Mouse (Mus musculus): ENCODE measurements around the gene Krtap3-1. TPM values are rescaled to one million over a fixed set of nuclear protein-coding genes. Genes with fewer than 3 reads are reported as not detected.
"Not testable (repeated sequence)": the region's sequence is repeated elsewhere in the genome, so short reads cannot be mapped to it uniquely, and the experiment has no call there.

Gene Krtap3-1
- total RNA-seq (2021), result not detected

DNA sequence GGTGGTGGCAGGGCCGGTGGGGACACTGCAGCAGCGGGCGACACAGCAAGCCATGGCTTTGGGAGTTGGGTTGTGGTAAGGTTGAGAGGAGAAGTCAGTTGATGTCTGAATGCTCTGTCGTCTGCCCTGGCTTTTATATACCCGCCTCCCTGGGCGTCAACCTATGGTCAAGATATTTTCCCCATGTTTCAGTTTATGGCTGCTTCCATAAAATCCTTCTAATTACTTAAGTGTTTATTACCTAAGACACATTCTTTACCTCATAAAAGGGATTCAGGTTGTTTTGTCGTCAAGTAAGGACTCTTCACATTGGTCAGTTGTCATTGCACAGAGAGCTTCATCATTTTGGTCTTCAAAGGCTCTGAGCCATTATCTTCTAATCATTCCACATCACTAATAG lies at the start of gene Krtap3-1:
Gene Krtap3-1 (minus strand): TSS at position 101 of the 400 bp plus-strand sequence.
- no peak for DNase-seq

GRCm38 (mm10) chr11:99614796-99615363 lies 48.5 kb upstream of the Krtap3-1 start, which contains the start of gene Krtap2-4:
Krtap2-4 (minus strand) TSS chr11:99614846.
- DNase-seq, result no peak

GRCm38 (mm10) chr11:99610089-99610488 lies 43.7 kb upstream of the Krtap3-1 start, which contains the start of gene Gm11937:
Gm11937 (minus strand) TSS chr11:99610189.
- DNase-seq, result not testable (repeated sequence)

GRCm38 (mm10) chr11:99609126-99609525 lies 42.7 kb upstream of the Krtap3-1 start:
- DNase-seq, result peak; percentile 32 to 37

DNA sequence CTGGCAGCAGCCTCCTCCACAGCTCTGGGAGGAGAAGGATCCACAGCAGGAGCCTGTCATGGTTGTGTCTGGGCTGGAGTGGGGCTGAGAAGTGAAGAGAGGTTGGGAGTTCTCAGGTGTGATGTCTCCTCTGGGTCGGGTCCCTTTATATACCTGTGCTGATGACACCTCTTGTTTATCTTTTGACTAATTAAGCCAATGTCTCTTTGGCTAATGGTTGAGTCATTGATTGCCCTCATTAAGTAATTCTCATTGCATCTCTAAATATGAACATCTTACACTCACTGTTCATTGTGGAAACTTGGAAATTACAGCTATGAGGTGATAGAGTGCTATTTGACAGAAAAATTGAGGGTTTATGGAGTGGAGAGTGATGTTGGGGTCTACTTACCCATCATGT lies 36.8 kb upstream of the Krtap3-1 start, which contains the start of gene Gm11938:
Gene Gm11938 (minus strand): TSS at position 101 of the 400 bp plus-strand sequence.
- DNase-seq, result not testable (repeated sequence)

- not testable (repeated sequence) for DNase-seq
Measured at GRCm38 (mm10) chr11:99597742-99598141, 31.3 kb upstream of the Krtap3-1 start, which contains the start of gene Krtap9-3. Krtap9-3 (minus strand) TSS chr11:99598105.

DNA sequence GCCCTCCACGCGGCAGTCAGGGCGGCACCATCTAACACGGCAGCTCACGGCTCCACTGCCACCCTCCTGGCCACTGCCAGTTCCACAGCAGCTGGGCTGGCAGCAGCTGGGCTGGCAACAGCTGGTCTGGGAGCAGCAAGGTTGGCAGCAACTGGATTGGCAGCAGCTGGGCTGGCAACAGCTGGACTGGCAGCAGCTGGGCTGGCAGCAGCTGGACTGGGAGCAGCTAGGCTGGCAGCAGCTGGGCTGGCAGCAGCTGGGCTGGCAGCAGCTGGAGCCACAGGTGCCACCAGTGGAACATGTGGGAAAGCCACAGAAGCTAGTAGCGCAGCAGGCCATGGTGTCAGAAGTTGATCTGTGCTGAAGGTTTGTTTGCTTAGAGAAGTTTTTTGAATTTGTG lies 24.6 kb upstream of the Krtap3-1 start, which contains the start of gene Krtap1-3:
Gene Krtap1-3 (minus strand): TSS at position 359 of the 400 bp plus-strand sequence.
- DNase-seq, result no peak

- peak; percentile 41 to 49 for DNase-seq
Measured at GRCm38 (mm10) chr11:99585096-99585495, 18.7 kb upstream of the Krtap3-1 start.

DNA sequence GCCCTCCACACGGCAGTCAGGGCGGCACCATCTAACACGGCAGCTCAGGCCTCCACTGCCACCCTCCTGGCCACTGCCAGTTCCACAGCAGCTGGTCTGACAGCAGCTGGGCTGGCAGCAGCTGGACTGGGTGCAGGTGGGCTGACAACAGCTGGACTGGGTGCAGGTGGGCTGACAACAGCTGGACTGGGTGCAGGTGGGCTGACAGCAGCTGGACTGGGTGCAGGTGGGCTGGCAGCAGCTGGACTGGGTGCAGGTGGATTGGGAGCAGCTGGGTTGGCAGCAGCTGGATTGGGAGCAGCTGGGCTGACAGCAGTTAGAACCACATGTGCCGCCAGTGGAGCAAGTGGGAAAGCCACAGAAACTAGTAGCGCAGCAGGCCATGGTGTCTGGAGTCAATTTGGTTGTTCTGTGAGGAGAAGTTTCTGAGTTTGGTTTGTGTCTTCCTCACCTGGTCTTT lies 16.8 kb upstream of the Krtap3-1 start, which contains the start of gene Krtap1-4:
Gene Krtap1-4 (minus strand): TSS at position 410 of the 460 bp plus-strand sequence.
- DNase-seq, result no peak

DNA sequence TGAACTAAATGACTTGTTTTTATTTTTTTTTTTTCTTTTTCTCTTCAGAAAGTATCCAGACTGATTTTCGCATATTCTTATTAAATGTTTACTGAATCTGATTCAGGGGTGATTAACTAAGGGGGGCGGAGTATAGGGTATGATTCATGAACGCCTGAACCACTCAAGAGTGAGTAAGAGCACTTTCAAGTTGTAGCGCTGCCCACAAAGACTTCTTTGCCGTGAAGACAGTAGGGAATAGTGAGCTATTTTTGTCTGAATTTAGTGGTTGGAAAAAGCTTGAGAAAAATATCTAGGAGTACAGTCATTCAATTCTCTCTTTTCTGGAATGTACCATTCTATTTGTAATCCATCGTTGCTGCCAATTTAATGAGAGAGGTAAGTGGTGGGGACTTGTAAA lies 15.1 kb upstream of the Krtap3-1 start:
- DNase-seq, result no peak

GRCm38 (mm10) chr11:99581051-99581450 lies 14.6 kb upstream of the Krtap3-1 start:
- no peak for DNase-seq

- DNase-seq, result no peak
Measured at GRCm38 (mm10) chr11:99580636-99581035, 14.2 kb upstream of the Krtap3-1 start, which contains the start of gene Krtap1-5. Krtap1-5 (minus strand) TSS chr11:99581016.

- DNase-seq, result peak; percentile 50 to 63
Measured at GRCm38 (mm10) chr11:99574106-99574505, 7.7 kb upstream of the Krtap3-1 start.

DNA sequence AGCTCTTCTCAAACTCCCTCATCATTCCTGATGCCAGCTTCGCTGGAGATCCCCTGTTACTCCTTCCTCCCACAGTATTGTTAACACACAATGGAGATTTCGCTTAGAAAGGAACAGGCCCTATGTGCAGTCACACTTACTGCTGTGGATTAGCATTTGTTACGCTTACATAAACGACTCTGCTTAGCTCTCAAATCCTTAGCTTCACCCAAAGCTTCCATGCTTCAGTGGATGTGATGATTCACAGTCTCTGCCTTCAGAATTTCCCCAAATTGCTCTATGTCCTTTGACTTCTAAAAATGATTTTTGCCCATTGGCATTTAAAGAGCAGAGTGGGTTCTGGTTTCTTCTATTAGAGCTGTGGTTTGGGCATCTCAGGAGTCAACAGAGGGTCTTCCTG lies 6.7 kb upstream of the Krtap3-1 start:
- no peak for DNase-seq

DNA sequence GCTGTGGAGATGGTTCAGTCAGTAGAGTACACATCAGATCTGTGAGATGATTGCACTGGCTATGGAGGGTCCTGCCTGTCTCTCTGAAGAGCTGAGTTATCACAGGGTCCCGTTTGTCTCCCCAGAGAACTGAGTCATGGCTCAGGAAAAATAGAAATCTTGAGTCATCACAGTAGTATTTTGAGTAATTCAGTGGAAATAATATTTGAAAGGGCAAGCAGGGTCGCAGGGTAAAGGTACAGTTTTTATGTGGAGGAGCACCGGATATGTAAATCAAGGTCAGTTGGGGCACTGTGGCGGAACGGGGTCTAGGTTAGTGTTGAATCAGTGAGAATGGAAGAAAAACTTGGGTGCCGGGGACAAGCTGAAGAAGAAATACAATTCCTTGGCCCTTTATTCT lies 3.9 kb downstream of the Krtap3-1 start:
- no peak for DNase-seq

- DNase-seq, result no peak
Measured at GRCm38 (mm10) chr11:99559366-99559765, 7.1 kb downstream of the Krtap3-1 start, which contains the start of gene Gm11939. Gm11939 (minus strand) TSS chr11:99559466.

DNA sequence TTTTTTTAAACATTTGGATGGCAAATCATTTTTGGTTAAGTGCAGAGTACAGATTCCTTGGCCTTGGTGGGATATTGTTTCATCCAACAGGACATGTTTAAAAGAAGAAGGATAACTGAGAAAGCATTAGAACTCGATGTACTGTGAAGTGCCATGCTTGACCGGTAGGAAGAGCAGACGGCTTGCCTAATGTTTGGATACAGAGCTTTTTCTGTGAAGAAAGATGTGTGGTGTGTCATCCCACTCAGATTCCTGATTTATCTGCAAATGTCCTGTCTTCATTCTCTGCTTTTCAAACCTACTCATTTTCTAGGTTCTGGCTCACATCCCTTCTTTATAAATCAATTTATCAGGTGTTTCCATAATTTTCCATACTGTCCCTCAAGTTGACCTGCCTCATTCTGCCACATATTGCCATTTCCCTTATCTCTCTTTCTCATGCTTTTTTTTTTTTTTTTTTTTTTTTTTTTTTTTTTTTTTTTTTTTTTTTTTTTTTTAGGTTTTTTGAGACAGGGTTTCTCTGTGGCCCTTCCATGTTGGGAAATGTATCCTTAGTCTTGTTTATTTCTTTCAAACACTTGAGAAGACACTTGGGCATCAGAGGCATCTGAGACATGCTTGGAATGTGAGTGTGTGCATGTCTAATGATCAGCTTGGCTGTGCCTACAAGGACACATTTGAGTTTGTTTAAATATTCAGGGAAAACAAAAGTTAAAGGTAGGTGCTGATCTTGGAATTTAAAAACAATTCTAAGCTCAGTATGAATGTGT lies 8.3 kb downstream of the Krtap3-1 start:
- DNase-seq, result no peak

GRCm38 (mm10) chr11:99556753-99557152 lies 9.7 kb downstream of the Krtap3-1 start, which contains the start of gene Krtap3-2:
Krtap3-2 (minus strand) TSS chr11:99556853.
- no peak for DNase-seq

- no peak for DNase-seq
Measured at GRCm38 (mm10) chr11:99556195-99556594, 10.2 kb downstream of the Krtap3-1 start.

DNA sequence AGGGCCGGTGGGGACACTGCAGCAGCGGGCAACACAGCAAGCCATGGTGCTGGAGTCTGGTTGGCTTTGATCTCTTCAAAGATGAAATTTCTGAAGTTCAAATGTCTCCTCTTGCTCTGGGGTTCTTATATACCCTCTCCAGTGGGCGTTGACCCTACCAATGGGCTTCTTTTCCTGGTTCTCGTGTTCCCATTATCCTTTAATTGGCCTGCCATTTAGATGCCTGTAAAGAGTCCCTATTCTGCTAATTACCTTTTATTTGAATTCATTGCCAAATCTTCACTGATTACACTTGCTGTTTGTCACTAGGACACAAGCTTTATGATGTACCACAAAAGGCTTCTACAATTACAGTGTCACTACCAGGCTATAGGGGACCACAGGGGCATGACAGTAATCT lies 15.7 kb downstream of the Krtap3-1 start, which contains the start of gene Krtap3-3:
Gene Krtap3-3 (minus strand): TSS at position 101 of the 400 bp plus-strand sequence.
- DNase-seq, result no peak

GRCm38 (mm10) chr11:99547892-99548291 lies 18.5 kb downstream of the Krtap3-1 start:
- no peak for DNase-seq

- DNase-seq, result peak; percentile 47 to 50
Measured at GRCm38 (mm10) chr11:99539721-99540120, 26.7 kb downstream of the Krtap3-1 start.
